Mouse (Mus musculus) neural tube, embryonic 14.5 days (tissue): ENCODE results near the gene Zfand3. TPM values are rescaled to one million over a fixed set of nuclear protein-coding genes. Genes with fewer than 3 reads are reported as not detected.
A peak's percentile ranks its signal among the peaks of the same experiment; 100 is the strongest.

Experiments
- ATAC-seq: fragments of 200-750 bp; cut with Nextera tagmentation; 2 replicates; pipeline ENCODE4 v1.8.0; 2017; ENCODE audit warnings: low read depth, mild to moderate bottlenecking, moderate TSS enrichment, moderate library complexity
- H3K27ac ChIP-seq: fragments of 300-500 bp; sonication (generic); 2 replicates; pipeline ENCODE4 v1.5.1; 2014; ENCODE audit warnings: low read depth, mild to moderate bottlenecking, control low read depth, low read length, moderate library complexity, mixed read lengths
- H3K27me3 ChIP-seq: fragments of 300-500 bp; sonication (generic); 2 replicates; pipeline ENCODE4 v1.6.1; 2014; ENCODE audit warnings: low read length; ENCODE audit not compliant: control insufficient read depth, insufficient read depth
- H3K36me3 ChIP-seq: fragments of 300-500 bp; sonication (generic); 2 replicates; pipeline ENCODE4 v1.6.1; 2014; ENCODE audit warnings: low read length, mixed read lengths; ENCODE audit not compliant: control insufficient read depth, insufficient read depth
- H3K4me1 ChIP-seq: fragments of 300-500 bp; sonication (generic); 2 replicates; pipeline ENCODE4 v1.6.1; 2014; ENCODE audit warnings: low read length; ENCODE audit not compliant: control insufficient read depth, insufficient read depth
- H3K4me2 ChIP-seq: fragments of 300-500 bp; sonication (generic); 2 replicates; pipeline ENCODE4 v1.6.1; 2014; ENCODE audit warnings: mild to moderate bottlenecking, low read depth, low read length, control low read depth
- H3K4me3 ChIP-seq: fragments of 300-500 bp; sonication (generic); 2 replicates; pipeline ENCODE4 v1.5.1; 2014; ENCODE audit warnings: low read depth, low read length, control low read depth, mixed read lengths
- H3K9ac ChIP-seq: fragments of 300-500 bp; sonication (generic); replicated peaks from 2 replicates; pipeline ENCODE4 v1.6.1; 2014; ENCODE audit warnings: low read depth, mild to moderate bottlenecking, control low read depth, low read length, mixed read lengths
- H3K9me3 ChIP-seq: fragments of 300-500 bp; sonication (generic); 2 replicates; pipeline ENCODE4 v1.6.1; 2016; ENCODE audit warnings: low read length; ENCODE audit not compliant: control insufficient read depth
- WGBS: fragments of 180-500 bp; shearing (Covaris S2); extraction: QIAGEN DNeasy Blood & Tissue Kit; methylation state at CpG from one replicate; pipeline ENCODE4 v1.1.7; 2014; 5-methylcytosine and 5-hydroxymethylcytosine counted together
- polyA plus RNA-seq: library from polyadenylated mRNA; unstranded; fragments of >200 nt; fragmentation: Nextera tagmentation; extraction: Ambion mirVana; gene quantifications from 2 replicates; pipeline ENCODE4 v1.2.1, GENCODE M21; 2014

The Zfand3 gene
- polyA plus RNA-seq, 1 experiment from 2014 or later = 37.5 TPM

- no peaks in the 10 kb centered on the region for H3K27me3 ChIP-seq
- ATAC-seq = no peak
- no peak overlapping the region for H3K9ac ChIP-seq
- H3K4me1 ChIP-seq = peaks cover 5% of the 10 kb centered on the region; the same call in 1 of the 2 replicates
- H3K4me2 ChIP-seq = no peak overlapping the region
- no peak overlapping the region for H3K27ac ChIP-seq
- 74% methylated on average over 2 of the region's 2 CpGs for WGBS
- no peaks in the 10 kb centered on the region for H3K9me3 ChIP-seq
- H3K36me3 ChIP-seq = no peaks in the 10 kb centered on the region
- no peak overlapping the region for H3K4me3 ChIP-seq
These were observed 95.1 kb downstream of the Zfand3 start for GRCm38 (mm10) chr17:30099670-30100069.

- Histone ChIP-seq H3K36me3 (no peaks in the 10 kb centered on the region), H3K27me3 (no peaks in the 10 kb centered on the region), H3K27ac (no peak overlapping the region), H3K4me1 (peaks cover 5% of the 10 kb centered on the region; the same call in 1 of the 2 replicates), H3K4me3 (no peak overlapping the region), H3K9ac (no peak overlapping the region), H3K4me2 (no peak overlapping the region), H3K9me3 (no peaks in the 10 kb centered on the region)
- ATAC-seq = no peak
These were observed 97.3 kb downstream of the Zfand3 start for GRCm38 (mm10) chr17:30101801-30102200.

GRCm38 (mm10) chr17:30103005-30103404 is 98.5 kb downstream of the Zfand3 start:
- Histone ChIP-seq H3K4me2 (no peak overlapping the region), H3K9ac (no peak overlapping the region), H3K27me3 (no peaks in the 10 kb centered on the region), H3K9me3 (no peaks in the 10 kb centered on the region), H3K27ac (no peak overlapping the region), H3K36me3 (no peaks in the 10 kb centered on the region), H3K4me3 (no peak overlapping the region), H3K4me1 (peaks cover 5% of the 10 kb centered on the region; the same call in 1 of the 2 replicates)
- 97% methylated on average over 5 of the region's 5 CpGs for WGBS
- no peak for ATAC-seq

- Histone ChIP-seq H3K9me3 (no peaks in the 10 kb centered on the region), H3K36me3 (no peaks in the 10 kb centered on the region), H3K4me2 (no peak overlapping the region), H3K4me3 (no peak overlapping the region), H3K27me3 (no peaks in the 10 kb centered on the region), H3K9ac (no peak overlapping the region), H3K27ac (no peak overlapping the region), H3K4me1 (peaks cover 5% of the 10 kb centered on the region; the same call in 1 of the 2 replicates)
- WGBS = 67% methylated on average over 4 of the region's 4 CpGs
- ATAC-seq = no peak
These were observed 99.2 kb downstream of the Zfand3 start for GRCm38 (mm10) chr17:30103641-30104165.

- ATAC-seq = no peak
- peaks cover 8% of the 10 kb centered on the region for H3K4me1 ChIP-seq
- H3K27me3 ChIP-seq = no peaks in the 10 kb centered on the region
- H3K4me3 ChIP-seq = no peak overlapping the region
- H3K36me3 ChIP-seq = no peaks in the 10 kb centered on the region
- no peaks in the 10 kb centered on the region for H3K9me3 ChIP-seq
- H3K4me2 ChIP-seq = no peak overlapping the region
- 89% methylated on average over 3 of the region's 3 CpGs for WGBS
- H3K9ac ChIP-seq = no peak overlapping the region
- H3K27ac ChIP-seq = no peak overlapping the region
These were observed 100.8 kb downstream of the Zfand3 start for GRCm38 (mm10) chr17:30105369-30105768.

GRCm38 (mm10) chr17:30110678-30111077 is 106.1 kb downstream of the Zfand3 start:
- Histone ChIP-seq H3K36me3 (no peaks in the 10 kb centered on the region), H3K27me3 (no peaks in the 10 kb centered on the region), H3K4me3 (no peak overlapping the region), H3K4me2 (no peak overlapping the region), H3K27ac (no peak overlapping the region), H3K9ac (no peak overlapping the region), H3K9me3 (no peaks in the 10 kb centered on the region), H3K4me1 (peaks cover 15% of the 10 kb centered on the region)
- no peak for ATAC-seq
- 53% methylated on average over 7 of the region's 7 CpGs for whole genome bisulfite sequencing

- Histone ChIP-seq H3K4me1 (peaks cover 15% of the 10 kb centered on the region), H3K9me3 (no peaks in the 10 kb centered on the region)
These were observed 107.0 kb downstream of the Zfand3 start for GRCm38 (mm10) chr17:30111556-30111955.

GRCm38 (mm10) chr17:30112080-30112479 is 107.5 kb downstream of the Zfand3 start:
- no peak overlapping the region for H3K9ac ChIP-seq
- no peaks in the 10 kb centered on the region for H3K9me3 ChIP-seq
- H3K27ac ChIP-seq = no peak overlapping the region
- H3K27me3 ChIP-seq = no peaks in the 10 kb centered on the region
- no peak overlapping the region for H3K4me3 ChIP-seq
- peaks cover 15% of the 10 kb centered on the region for H3K4me1 ChIP-seq
- ATAC-seq = no peak
- WGBS = 81% methylated on average over 4 of the region's 4 CpGs
- H3K4me2 ChIP-seq = no peak overlapping the region
- no peaks in the 10 kb centered on the region for H3K36me3 ChIP-seq

More at GRCm38 (mm10) chr17:30111556-30111955, 107.0 kb downstream of the Zfand3 start:
- no peak overlapping the region for H3K4me3 ChIP-seq
- H3K4me2 ChIP-seq = no peak overlapping the region
- H3K27ac ChIP-seq = 0 out of 2 replicates have a peak overlapping the region, but pooled peaks have one; percentile 36
- H3K27me3 ChIP-seq = no peaks in the 10 kb centered on the region
- H3K36me3 ChIP-seq = no peaks in the 10 kb centered on the region
- WGBS = 80% methylated on average over 5 of the region's 5 CpGs
- no peak for ATAC-seq
- H3K9ac ChIP-seq = no peak overlapping the region

- H3K36me3 ChIP-seq = no peaks in the 10 kb centered on the region
- no peaks in the 10 kb centered on the region for H3K27me3 ChIP-seq
- 81% methylated on average over 7 of the region's 7 CpGs for WGBS
- no peak overlapping the region for H3K9ac ChIP-seq
- no peak overlapping the region for H3K27ac ChIP-seq
- H3K9me3 ChIP-seq = no peaks in the 10 kb centered on the region
- H3K4me1 ChIP-seq = peaks cover 16% of the 10 kb centered on the region
- H3K4me2 ChIP-seq = no peak overlapping the region
- no peak for ATAC-seq
- no peak overlapping the region for H3K4me3 ChIP-seq
These were observed 108.2 kb downstream of the Zfand3 start for GRCm38 (mm10) chr17:30112555-30113305.
